Mouse (Mus musculus): ENCODE results near the gene Nsg1.

The Nsg1 gene

DNA sequence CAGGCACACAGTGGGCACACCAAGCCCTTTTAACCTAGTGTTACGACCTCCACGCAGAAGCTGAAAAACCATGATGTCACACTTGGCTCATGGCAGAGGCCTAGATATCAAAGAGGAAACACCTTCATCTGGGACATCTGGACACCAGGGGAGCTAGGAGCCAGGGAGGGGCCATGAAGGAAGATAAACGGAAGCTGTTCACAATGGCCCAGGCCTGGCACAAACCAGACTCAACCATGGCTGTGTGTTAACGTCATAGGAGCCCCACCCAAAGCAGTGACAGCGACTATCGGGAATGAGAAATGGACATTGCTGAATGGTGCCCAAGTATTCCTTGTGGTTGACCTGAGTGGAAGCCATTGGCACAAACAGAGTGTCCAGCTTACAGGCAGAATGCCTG is 13.2 kb downstream of the Nsg1 start:
- no peak for DNase-seq (ENCODE audit: low spot score in 2 of 2)

DNA sequence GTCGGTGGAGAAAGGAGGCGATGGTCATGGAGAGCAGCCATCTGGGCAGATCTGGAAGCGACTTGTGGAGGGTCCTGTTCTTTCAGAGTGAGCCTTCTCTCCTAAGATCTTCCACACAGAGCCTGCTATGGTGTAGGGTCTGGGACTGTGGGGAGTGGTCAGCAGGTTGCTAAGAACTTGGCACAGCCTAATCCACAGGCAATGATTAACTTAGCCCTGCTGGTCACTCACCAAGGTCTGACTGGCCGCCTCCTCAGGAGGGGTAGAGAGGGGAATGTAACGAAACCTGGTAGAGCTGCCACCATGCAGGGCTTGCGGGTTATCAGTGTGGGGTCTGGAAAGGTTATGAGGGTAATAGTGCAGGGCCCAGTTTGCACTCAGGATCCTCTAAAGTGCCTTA is 18.8 kb downstream of the Nsg1 start:
- no peak for DNase-seq (ENCODE audit: low spot score in 2 of 2)

DNA sequence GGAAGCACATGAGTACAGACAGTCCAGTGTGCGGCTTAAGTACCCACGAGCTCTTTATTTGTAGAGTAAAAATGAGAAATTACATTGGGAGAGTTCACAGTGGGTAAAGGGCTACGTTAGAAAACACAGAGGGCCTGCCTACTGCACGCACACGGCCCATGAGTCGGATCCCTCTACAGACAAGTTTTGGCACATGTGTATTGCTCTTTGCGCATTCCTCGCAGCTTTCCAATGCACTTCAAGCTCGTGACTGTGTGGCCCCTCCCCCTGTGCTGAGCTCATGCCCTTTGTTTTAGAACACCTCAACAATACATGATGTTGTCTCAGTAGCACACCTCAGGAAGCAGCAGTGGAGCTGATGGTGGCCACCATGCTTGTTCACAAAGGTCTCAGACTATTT is 22.5 kb downstream of the Nsg1 start:
- no peak for DNase-seq (ENCODE audit: low spot score in 2 of 2)

DNA sequence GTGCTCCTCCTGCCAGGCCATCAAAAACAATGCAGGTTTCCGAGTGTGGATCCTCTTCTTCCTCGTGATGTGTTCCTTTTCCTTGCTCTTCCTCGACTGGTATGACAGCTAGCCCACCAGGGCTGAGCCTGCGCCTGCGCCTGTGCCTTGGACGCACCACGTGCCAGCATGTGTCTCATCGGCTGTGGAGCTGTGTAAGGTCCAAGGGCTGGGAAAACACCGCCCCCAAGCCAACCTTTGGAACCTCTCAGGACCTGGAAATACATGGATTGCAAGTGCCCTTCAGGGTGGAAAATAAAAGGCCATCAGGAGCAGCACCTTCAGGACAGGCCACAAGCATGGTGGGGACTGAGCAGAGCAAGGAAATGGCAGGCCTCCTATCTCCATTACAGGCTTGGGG is 23.5 kb downstream of the Nsg1 start:
- DNase-seq (ENCODE audit: low spot score in 2 of 2) = no peak

DNA sequence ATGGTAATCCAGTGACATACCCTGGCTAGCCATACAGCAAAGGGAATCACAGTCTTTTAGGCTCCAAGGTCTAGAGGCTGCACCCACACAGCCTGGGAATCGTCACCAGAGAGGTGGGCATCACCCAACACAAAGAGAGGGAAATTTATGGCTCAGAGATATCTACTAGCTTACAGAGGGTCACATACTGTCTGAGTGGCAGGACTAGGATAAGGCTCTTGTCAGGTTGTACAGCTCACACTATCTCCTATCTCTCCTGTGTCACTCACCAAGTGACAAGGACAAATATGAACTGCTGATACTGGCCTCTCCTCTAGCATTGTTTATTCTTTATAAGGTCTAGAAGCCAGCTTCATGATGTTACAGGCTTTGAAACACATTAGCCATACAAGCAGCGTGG is 30.4 kb downstream of the Nsg1 start:
- no peak for DNase-seq (ENCODE audit: low spot score in 2 of 2)

DNA sequence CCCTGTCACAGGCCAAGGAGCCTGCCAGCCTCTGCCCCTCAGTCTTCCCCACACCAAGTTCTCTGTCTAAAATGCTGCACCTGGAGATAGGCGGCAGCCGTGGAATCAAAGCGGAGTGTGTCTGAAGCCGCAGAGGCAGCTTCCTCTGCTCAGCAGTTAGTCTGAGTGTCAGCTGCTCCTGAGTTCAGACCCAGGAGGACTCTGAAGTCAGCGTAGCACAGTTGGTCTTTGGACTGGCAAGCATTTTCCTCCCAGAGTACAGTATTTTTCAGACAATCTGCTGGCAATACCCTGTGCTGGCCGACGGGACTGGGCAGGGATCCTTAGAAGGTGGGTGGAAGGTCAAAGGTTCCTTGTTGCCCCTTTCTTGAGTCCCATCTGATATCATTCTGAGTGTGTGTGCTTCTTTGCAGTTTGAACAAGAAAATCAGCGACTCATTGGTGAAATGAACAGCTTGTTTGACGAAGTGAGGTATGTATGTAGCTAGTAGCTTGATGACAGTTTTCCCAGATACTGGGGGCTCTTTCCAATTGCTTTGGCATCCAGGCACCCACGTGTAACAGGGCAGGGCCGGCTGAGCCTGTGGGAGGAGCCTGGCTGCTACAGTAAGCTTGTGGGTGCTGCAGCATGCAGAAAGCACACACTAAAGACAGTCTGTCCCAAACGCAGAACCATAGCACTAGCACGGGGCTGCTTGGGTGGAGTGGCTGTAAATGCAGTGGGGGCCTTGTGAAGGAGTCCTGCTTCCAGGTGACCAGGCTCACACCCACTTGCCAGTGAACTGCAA is 33.0 kb downstream of the Nsg1 start:
- no peak for DNase-seq (ENCODE audit: low spot score in 2 of 2)

DNA sequence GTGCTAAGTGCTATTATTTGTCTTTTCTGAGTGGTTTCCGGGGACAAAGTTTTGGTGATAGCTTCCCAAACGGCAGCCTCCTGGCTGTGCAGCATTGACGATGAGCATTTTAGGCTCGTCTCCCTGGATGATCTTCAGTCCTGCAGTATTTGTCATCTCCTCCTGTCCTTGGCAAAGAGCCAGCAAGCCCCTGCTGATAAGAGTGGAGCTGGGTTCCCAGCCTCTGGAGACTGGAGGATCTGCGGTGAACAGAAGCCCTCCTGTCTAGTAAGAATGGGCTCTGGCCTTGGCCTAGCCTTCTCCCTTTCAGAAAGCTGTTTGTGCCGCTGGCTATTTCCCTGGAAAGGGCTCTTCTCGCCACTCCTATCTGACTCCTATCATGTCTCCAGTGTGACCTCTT is 38.0 kb downstream of the Nsg1 start:
- DNase-seq (ENCODE audit: low spot score in 2 of 2) = no peak

DNA sequence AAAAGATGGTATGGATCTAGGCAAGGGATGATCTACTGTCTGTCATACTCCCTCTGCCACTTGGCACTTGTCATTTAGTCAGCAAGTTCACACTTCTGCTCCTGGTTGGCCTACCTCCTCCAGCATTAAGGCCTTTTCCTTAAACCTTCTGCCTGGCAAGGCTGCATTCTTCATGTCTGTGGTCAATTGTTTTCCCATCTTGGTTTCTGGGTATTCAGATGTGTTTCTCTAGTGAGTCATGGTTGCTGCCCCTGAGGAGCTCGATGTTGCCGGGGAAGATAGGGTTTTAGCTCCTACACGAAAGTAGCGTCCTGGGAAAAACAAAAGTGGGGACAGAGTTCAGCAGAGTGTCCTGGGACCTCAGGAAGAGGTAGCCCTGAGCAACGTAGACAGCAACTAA is 40.4 kb downstream of the Nsg1 start:
- DNase-seq (ENCODE audit: low spot score in 2 of 2) = no peak

DNA sequence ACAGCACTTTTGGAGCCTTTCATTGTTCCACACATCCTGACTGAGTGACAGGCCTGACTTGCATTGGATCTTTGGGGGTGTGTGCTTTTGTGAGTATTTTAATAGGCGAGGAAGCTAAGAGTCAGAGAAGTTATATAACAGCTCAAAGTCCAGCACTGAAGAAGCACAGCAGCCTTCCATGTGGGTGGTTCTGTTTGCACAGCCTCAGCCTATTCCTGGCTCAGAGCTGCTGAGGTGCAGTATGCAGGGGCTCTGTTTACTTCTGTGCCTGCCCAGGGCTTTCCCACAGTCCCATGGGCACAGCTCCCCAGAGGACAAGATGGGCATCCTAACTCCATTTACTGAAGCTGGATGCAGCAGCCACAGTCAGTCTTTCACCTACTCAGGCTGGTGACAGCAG is 42.7 kb downstream of the Nsg1 start:
- DNase-seq (ENCODE audit: low spot score in 2 of 2) = peak; percentile 30 to 45

DNA sequence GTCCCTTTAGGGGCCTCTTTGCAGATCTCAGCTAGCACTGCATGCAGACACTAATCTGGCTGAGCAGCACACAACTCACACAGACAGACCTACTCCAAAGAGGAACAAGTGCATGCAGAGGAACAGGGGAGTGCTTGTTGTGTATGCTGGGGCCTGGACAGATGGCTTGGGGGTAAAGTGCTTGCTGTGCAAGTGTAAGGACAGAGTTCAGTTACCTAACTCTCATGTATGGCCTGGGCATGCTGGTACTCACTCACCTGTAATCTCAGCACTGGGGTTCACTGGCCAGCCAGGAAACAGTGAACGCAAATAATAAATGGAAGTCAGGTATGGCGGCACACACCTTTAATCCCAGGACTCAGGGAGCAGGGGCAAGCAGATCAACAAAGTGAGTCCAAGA is 45.2 kb downstream of the Nsg1 start:
- no peak for DNase-seq (ENCODE audit: low spot score in 2 of 2)

DNA sequence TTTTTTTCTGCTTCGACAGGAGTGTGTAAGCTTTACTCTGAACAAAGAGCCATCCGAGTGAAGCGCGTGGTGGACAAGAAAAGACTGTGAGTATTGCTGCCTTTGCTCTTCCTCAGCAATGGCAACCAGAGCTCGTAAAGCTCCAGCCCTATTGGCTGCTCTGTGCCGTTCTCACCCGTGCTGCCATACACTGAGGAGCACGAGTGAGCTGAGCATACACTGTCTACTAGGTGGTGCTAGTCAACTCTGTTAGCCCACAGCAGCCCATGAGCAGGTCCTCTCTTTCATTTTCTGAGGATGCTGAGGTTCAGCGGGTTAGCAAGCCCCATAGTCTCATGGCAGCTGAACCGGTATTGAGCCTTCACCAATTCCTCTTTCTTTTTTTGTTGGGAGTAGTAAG is 52.9 kb downstream of the Nsg1 start:
- no peak for DNase-seq (ENCODE audit: low spot score in 2 of 2)

DNA sequence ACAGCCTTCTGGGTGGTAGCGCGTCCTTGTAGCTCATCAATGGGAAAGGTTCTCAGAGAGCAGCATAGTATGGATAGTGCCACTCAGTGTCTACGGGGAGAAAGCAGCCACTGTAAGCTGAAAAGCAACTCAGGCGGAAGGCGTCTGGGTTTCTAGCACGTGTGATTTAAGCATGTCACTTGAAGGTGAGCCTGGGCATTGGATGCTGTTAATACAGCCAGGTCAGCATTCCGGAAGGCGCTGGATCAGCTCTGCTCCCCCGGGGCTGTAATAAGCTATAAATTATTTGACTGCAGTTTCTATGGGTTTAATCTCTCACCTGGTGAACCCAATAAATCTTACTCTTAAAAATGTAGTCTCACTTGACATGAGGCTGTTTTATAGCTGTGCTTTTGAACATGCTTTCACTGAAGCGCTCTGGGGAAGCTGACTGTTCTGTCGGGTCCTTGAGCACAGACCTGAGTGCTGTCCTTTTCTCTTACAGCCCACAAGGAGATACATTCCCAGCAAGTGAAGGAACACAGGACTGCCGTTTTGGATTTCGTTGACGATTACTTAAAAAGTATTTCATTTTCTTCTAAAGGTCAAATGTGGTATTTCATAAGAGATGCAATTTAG is 53.5 kb downstream of the Nsg1 start:
- DNase-seq (ENCODE audit: low spot score in 2 of 2) = no peak

DNA sequence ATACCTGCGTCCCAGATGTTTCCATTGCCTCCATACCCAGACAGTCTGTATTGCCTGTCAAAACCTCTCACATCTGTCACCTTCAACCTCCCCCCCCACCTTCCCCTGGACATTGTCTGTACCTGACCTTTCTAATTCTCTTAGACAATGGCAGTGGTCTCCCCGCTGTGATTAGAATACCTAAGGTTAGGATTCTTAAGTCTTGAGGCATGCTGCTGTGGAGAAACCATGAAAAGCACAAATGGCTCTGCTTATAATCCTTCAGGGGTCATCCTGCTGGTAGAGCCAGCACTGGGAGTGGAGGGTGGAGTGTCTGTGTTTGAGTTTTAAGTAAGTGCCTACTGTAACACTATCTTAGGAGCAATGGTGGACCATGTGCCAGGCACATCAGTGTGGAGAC is 56.8 kb downstream of the Nsg1 start:
- no peak for DNase-seq (ENCODE audit: low spot score in 2 of 2)

DNA sequence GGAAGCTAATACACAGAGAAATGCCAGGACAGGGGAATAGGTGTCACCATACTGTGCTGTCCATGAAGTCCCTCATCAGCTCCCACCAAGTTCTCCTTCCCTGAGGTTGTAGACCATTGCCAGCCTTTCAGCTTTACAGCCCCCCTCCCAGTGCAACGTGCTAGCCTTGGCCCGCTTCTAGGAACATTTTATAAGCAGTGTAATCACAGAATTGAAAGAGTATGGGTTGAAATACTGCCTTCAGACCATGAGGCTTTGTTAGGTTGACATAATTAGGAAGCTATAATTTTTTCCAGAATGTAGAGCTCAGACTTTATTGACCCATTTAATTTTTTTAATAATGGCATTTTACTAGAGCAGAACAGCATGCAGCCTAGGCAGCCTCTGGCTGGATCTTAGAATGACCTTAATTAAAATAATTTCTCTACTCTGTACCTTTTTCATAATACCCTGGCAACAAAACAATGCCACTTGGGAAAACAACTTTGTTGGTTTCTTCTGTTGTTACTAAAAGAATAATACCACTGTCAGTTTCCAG is 60.5 kb downstream of the Nsg1 start:
- DNase-seq (ENCODE audit: low spot score in 2 of 2) = no peak

DNA sequence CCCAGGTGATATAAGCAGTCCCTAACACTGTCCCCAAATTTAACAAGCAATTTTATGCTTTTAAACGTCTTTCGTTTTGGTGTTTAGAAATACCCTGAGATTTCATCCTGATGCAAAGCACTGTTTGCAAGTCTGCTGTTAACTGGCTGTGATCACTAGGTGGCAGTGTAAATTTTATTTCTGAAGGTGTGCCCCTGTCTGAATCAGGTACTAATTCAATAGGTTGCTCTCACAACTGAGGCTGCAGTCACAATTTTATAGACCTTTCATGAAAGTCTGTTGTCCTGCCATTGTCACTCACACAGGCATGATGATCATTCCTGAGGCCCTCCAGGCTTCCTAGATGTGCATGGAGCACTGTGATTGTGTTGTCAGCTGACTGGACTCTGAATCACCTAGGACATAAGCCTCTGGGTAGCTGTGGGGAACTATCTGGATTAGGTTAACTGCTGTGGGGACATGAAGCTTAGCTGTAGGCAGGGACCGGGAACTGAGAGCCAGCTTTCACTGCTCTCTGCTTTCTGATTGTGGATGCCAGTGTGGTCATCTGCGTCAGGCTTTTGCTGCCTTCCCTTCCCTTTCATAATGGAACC is 62.1 kb downstream of the Nsg1 start:
- DNase-seq (ENCODE audit: low spot score in 2 of 2) = no peak

DNA sequence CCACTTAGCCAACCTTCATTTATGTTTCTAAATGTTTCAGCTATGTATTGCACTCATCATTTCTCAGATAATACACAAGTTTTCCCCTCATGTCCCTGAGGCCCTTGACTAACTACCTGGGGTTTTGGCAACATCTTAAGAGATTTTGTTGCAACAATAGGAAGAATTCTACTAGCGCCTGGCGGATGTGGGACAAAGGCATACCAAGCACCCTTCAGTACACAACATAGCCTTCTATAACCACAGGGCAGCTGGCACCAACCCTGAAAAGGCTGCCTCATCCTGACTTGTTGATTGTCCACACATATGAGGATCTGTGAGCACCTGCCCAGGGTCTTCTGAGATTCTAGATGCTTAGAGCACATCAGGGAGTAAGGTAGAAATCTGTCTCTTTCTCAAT is 65.4 kb downstream of the Nsg1 start:
- no peak for DNase-seq (ENCODE audit: low spot score in 2 of 2)

DNA sequence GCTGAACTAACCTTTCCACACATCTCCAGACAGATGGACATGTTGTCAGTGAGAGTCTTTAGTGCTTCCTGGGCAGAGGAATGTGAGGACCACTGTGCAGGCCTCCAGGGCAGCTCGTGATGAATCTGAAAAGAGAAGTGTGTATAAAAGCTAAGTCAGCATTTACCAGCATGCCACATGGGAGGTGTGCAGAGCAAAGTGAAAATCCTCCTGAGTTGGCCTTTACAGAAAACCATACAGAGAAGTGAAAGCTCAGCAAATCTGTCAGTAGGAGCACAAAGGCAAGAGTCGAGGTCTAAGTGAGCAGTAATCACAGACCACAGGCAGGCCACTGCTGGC is 67.8 kb downstream of the Nsg1 start:
- DNase-seq (ENCODE audit: low spot score in 2 of 2) = no peak

DNA sequence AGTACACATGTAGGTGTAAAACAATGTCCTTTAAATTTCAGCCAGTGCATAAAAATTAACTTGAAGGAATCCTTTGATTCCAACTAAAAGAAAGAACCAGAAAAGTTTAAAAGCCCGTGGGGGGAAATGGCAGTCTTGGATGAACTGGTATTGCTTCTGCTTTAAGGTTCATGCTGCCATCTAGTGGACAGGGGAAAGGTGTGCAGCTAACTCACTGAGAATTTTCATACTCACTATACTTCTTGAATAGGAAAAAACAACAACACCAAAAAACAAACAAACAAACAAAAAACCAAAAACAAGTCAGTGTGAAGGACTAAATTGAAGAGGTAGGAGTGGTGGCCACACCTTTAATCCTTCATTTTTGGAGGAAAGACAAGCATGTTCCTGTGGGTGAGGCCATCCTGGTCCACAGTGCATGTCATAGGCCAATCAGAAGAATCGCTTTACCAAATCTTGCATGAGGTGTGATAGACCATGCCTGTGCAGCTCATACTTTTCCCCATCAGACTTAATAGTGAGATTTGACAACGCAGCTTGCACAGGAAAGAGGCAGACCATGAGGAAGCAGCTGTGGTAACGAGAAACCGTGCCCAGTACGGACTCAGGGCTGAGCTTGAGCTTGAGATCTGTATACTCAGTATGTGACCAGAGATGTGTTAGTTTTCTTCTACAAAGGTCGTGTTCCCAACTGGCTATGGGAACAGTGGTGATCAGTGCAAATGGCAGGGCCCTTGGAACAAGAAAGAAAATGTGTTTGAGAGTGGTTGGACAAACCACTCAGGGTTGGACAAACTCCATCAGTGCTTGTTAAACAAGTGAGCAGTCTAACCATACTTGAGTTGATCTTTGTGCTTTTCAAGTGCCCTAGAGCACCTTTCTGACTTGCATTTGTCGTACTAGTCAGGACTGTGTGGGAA is 68.4 kb downstream of the Nsg1 start:
- no peak for DNase-seq (ENCODE audit: low spot score in 2 of 2)

DNA sequence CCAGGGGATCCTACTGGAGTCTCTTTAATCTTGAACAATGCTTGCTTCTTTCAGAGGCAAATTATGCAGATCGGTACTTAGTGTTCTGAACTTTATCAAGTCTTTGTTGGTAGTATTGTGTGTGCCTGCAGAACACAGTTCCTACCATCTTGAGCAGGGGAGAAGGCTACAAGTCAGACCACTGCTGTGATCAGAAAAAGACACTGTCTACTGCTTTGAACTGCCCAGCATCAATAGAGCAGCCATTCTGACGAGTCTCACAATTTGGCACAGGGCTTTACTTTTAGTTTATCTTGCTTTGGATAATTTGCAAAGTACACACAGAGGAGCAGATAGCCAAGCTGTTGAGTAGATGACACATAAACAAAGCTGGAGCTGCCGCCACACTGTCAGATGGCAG is 69.1 kb downstream of the Nsg1 start:
- DNase-seq (ENCODE audit: low spot score in 2 of 2) = no peak

DNA sequence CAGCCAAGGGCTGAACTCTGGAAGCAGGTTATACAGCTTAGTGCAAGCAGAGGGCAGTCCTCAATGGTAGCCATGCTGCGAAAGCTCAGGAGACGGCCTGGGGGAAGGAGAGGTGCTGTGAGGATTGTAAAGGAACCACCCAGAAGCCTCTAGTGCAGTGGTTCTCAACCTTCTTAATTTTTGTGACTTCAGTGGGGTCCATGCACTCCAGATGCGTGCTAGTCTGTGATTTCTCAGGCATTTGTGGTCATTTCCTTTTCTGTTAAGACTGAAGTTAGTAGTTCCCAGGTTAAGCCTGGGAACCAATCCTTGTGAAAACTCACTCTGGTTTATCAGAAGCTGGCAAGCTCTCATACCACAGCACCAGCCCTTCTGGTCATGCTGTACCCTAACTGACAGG is 69.6 kb downstream of the Nsg1 start:
- DNase-seq (ENCODE audit: low spot score in 2 of 2) = no peak
